Mouse (Mus musculus) forebrain, embryonic 10.5 days (tissue): ENCODE measurements at regions not wholly inside any gene's neighbourhood (a gene's known extent, or its start where the extent isn't known, plus 50 kb on each side); places are given as distances from the start of the nearest gene placed in this dataset.

Experiments used
- DNase-seq: peaks from one replicate; pipeline ENCODE4 v3.0.0-alpha.2; 2017; ENCODE audit warnings: low spot score; ENCODE audit errors: extremely low spot score
- H3K27ac ChIP-seq: fragments of 300-500 bp; sonication (generic); 2 replicates; pipeline ENCODE4 v1.5.1; 2016; ENCODE audit warnings: mild to moderate bottlenecking
- H3K27me3 ChIP-seq: fragments of 300-500 bp; sonication (generic); 2 replicates; pipeline ENCODE4 v1.6.1; 2016; ENCODE audit warnings: mild to moderate bottlenecking; ENCODE audit not compliant: poor library complexity, severe bottlenecking
- H3K36me3 ChIP-seq: fragments of 300-500 bp; sonication (generic); replicated peaks from 2 replicates; pipeline ENCODE4 v1.6.1; 2016; ENCODE audit warnings: mild to moderate bottlenecking, moderate library complexity
- H3K4me1 ChIP-seq: fragments of 300-500 bp; sonication (generic); 2 replicates; pipeline ENCODE4 v1.6.1; 2016
- H3K4me3 ChIP-seq: fragments of 300-500 bp; sonication (generic); 2 replicates; pipeline ENCODE4 v1.5.1; 2016; ENCODE audit warnings: mild to moderate bottlenecking, moderate library complexity
- H3K9me3 ChIP-seq: fragments of 300-500 bp; sonication (generic); 2 replicates; pipeline ENCODE4 v1.6.1; 2016; ENCODE audit warnings: mild to moderate bottlenecking, moderate library complexity
- WGBS: fragments of 180-500 bp; shearing (Covaris S2); methylation state at CpG from one replicate; pipeline ENCODE4 v1.1.7; 2016; 5-methylcytosine and 5-hydroxymethylcytosine counted together

- WGBS = 78% methylated on average over 2 of the region's 2 CpGs
- Histone ChIP-seq H3K4me1 (no peaks in the 10 kb centered on the region), H3K27ac (no peak overlapping the region), H3K4me3 (no peak overlapping the region), H3K27me3 (peaks cover 82% of the 10 kb centered on the region), H3K9me3 (no peaks in the 10 kb centered on the region), H3K36me3 (no peaks in the 10 kb centered on the region)
- DNase-seq = no peak
These were observed 151.4 kb upstream of the Gm15294 start for GRCm38 (mm10) chrX:142026402-142026801.

GRCm38 (mm10) chrX:141998304-141998856, 123.3 kb upstream of the Gm15294 start:
- no peak overlapping the region for H3K27ac ChIP-seq
- no peak for DNase-seq
- H3K4me1 ChIP-seq = no peaks in the 10 kb centered on the region
- H3K27me3 ChIP-seq = peaks cover 96% of the 10 kb centered on the region
- H3K4me3 ChIP-seq = no peak overlapping the region
- WGBS = 75% methylated on average over 1 of the region's 1 CpGs
- no peaks in the 10 kb centered on the region for H3K36me3 ChIP-seq
- no peaks in the 10 kb centered on the region for H3K9me3 ChIP-seq
